Mouse (Mus musculus) embryonic fibroblast, embryonic 13.5 days (primary cell): Measurements from ENCODE around the gene Morn3.

Source experiments
- CTCF ChIP-seq: IDR thresholded peaks from 2 replicates; pipeline ENCODE4 v1.5.1; 2011; ENCODE audit warnings: mild to moderate bottlenecking, control low read depth, low read length, moderate library complexity, borderline replicate concordance; ENCODE audit not compliant: insufficient read depth
- POLR2A ChIP-seq: IDR thresholded peaks from 2 replicates; pipeline ENCODE4 v1.6.1; 2011; ENCODE audit warnings: low read depth, mild to moderate bottlenecking, control low read depth, low read length, moderate library complexity

GRCm38 (mm10) chr5:123009873-123010272 is 36.9 kb downstream of the Morn3 start:
- TF ChIP-seq POLR2A: no peak
- TF ChIP-seq CTCF: no peak
